Mouse (Mus musculus): ENCODE measurements at regions not wholly inside any gene's neighbourhood (a gene's known extent, or its start where the extent isn't known, plus 50 kb on each side); places are given as distances from the start of the nearest gene placed in this dataset.

- no peaks in the 10 kb centered on the region for H3K36me3 ChIP-seq (ENCODE audit: control insufficient read depth, insufficient read depth)
- H3ac ChIP-seq (ENCODE audit: control insufficient read depth, insufficient read length): no peak overlapping the region
- no peak for TF ChIP-seq REST (IDR thresholded peaks at IDR 0.05; ENCODE audit: insufficient read depth, insufficient read length)
- no peak for TF ChIP-seq USF1 (IDR thresholded peaks at IDR 0.05; ENCODE audit: low read depth)
- H3K4me3 ChIP-seq: no peak overlapping the region
- no peak overlapping the region for H3K4me2 ChIP-seq (ENCODE audit: low read depth)
- no peaks in the 10 kb centered on the region for H3K27me3 ChIP-seq (ENCODE audit: control insufficient read depth, insufficient read depth, insufficient read length)
- no peaks in the 10 kb centered on the region for H3K79me2 ChIP-seq (ENCODE audit: control insufficient read depth, insufficient read depth)
Observed at GRCm38 (mm10) chr14:98414201-98414600, 244.6 kb upstream of the Dach1 start.

GRCm38 (mm10) chr14:98405936-98406635 lies 236.5 kb upstream of the Dach1 start:
- H3ac ChIP-seq (ENCODE audit: control insufficient read depth, insufficient read length): no peak overlapping the region
- TF ChIP-seq MAX (IDR thresholded peaks at IDR 0.05; ENCODE audit: low read depth): no peak
- no peak for TF ChIP-seq TCF12 (IDR thresholded peaks at IDR 0.05; ENCODE audit: insufficient read depth, poor library complexity, severe bottlenecking)
- TF ChIP-seq POLR2AphosphoS2 (IDR thresholded peaks at IDR 0.05; ENCODE audit: insufficient read length, low read depth): no peak
- H3K4me2 ChIP-seq (ENCODE audit: low read depth): no peak overlapping the region
- no peak overlapping the region for H3K4me3 ChIP-seq
- H3K79me2 ChIP-seq (ENCODE audit: control insufficient read depth, insufficient read depth): no peaks in the 10 kb centered on the region
- H3K36me3 ChIP-seq (ENCODE audit: control insufficient read depth, insufficient read depth): no peaks in the 10 kb centered on the region
- H3K27me3 ChIP-seq (ENCODE audit: control insufficient read depth, insufficient read depth, insufficient read length): no peaks in the 10 kb centered on the region

GRCm38 (mm10) chr14:98404026-98404425 lies 234.5 kb upstream of the Dach1 start:
- H3K36me3 ChIP-seq (ENCODE audit: control insufficient read depth, insufficient read depth): no peaks in the 10 kb centered on the region

GRCm38 (mm10) chr14:98387871-98388270 lies 218.3 kb upstream of the Dach1 start:
- TF ChIP-seq MAX (IDR thresholded peaks at IDR 0.05; ENCODE audit: low read depth) (no peak), TCF12 (IDR thresholded peaks at IDR 0.05; ENCODE audit: insufficient read depth, poor library complexity, severe bottlenecking) (no peak), MYOD1 (IDR thresholded peaks at IDR 0.05; ENCODE audit: control insufficient read depth in 1 of 3, insufficient read length in 2 of 3, low read depth in 2 of 3) (no peak), E2F4 (IDR thresholded peaks at IDR 0.05; ENCODE audit: insufficient read depth) (no peak), POLR2A (IDR thresholded peaks at IDR 0.05; ENCODE audit: insufficient read length, low read depth) (no peak), REST (IDR thresholded peaks at IDR 0.05; ENCODE audit: insufficient read depth, insufficient read length) (no peak), USF1 (IDR thresholded peaks at IDR 0.05; ENCODE audit: low read depth) (no peak), MYOG (IDR thresholded peaks at IDR 0.05; ENCODE audit: control insufficient read depth in 1 of 3, insufficient read depth in 1 of 3, insufficient read length in 2 of 3, low read depth in 2 of 3) (no peak), CEBPB (IDR thresholded peaks at IDR 0.05; ENCODE audit: insufficient read depth, poor library complexity, severe bottlenecking) (no peak), SRF (IDR thresholded peaks at IDR 0.05; ENCODE audit: control insufficient read depth, insufficient read length, low read depth) (no peak), TCF3 (IDR thresholded peaks at IDR 0.05; ENCODE audit: insufficient read length, low read depth) (no peak), POLR2AphosphoS2 (IDR thresholded peaks at IDR 0.05; ENCODE audit: insufficient read length, low read depth) (no peak)
- H3K4me3 ChIP-seq: no peak overlapping the region
- no peaks in the 10 kb centered on the region for H3K27me3 ChIP-seq (ENCODE audit: control insufficient read depth, insufficient read depth, insufficient read length)
- H3K4me2 ChIP-seq (ENCODE audit: low read depth): no peak overlapping the region
- no peaks in the 10 kb centered on the region for H3K79me2 ChIP-seq (ENCODE audit: control insufficient read depth, insufficient read depth)
- no peaks in the 10 kb centered on the region for H3K36me3 ChIP-seq (ENCODE audit: control insufficient read depth, insufficient read depth)
- H3ac ChIP-seq (ENCODE audit: control insufficient read depth, insufficient read length): no peak overlapping the region

More at GRCm38 (mm10) chr14:98404026-98404425, 234.5 kb upstream of the Dach1 start:
- no peak overlapping the region for H3K4me2 ChIP-seq (ENCODE audit: low read depth)
- no peaks in the 10 kb centered on the region for H3K27me3 ChIP-seq (ENCODE audit: control insufficient read depth, insufficient read depth, insufficient read length)
- H3K4me3 ChIP-seq: no peak overlapping the region
- TF ChIP-seq MYOG (IDR thresholded peaks at IDR 0.05; ENCODE audit: control insufficient read depth in 1 of 3, insufficient read depth in 1 of 3, insufficient read length in 2 of 3, low read depth in 2 of 3): no peak
- TF ChIP-seq POLR2A (IDR thresholded peaks at IDR 0.05; ENCODE audit: insufficient read length, low read depth): no peak
- no peak for TF ChIP-seq USF1 (IDR thresholded peaks at IDR 0.05; ENCODE audit: low read depth)
- no peak for TF ChIP-seq TCF12 (IDR thresholded peaks at IDR 0.05; ENCODE audit: insufficient read depth, poor library complexity, severe bottlenecking)
- no peak for TF ChIP-seq TCF3 (IDR thresholded peaks at IDR 0.05; ENCODE audit: insufficient read length, low read depth)
- no peak for TF ChIP-seq MAX (IDR thresholded peaks at IDR 0.05; ENCODE audit: low read depth)
- no peak overlapping the region for H3ac ChIP-seq (ENCODE audit: control insufficient read depth, insufficient read length)
- H3K79me2 ChIP-seq (ENCODE audit: control insufficient read depth, insufficient read depth): no peaks in the 10 kb centered on the region

All from myocyte (in vitro differentiated cells).